Mouse (Mus musculus) c-Kit-positive CD71-negative TER-119-negative erythroid progenitor cells, embryonic 14.5 days (primary cell): ENCODE measurements around the gene Adcy4.

Experiments used
- DNase-seq: peaks from one replicate; pipeline ENCODE4 v3.0.0-alpha.2; 2013; ENCODE audit warnings: low read depth

Adcy4 gene

GRCm38 (mm10) chr14:55783958-55784235, at the start of gene Adcy4:
TSS of gene Adcy4 (minus strand) at chr14:55784095.
- DNase-seq, result no peak

GRCm38 (mm10) chr14:55833126-55833525, 49.2 kb upstream of the Adcy4 start:
- DNase-seq, result no peak

- no peak for DNase-seq
These were observed 46.4 kb upstream of the Adcy4 start for GRCm38 (mm10) chr14:55830331-55830730.

GRCm38 (mm10) chr14:55829854-55830253, 46.0 kb upstream of the Adcy4 start:
- DNase-seq, result no peak

- no peak for DNase-seq
These were observed 44.9 kb upstream of the Adcy4 start for GRCm38 (mm10) chr14:55828716-55829263.

- no peak for DNase-seq
These were observed 42.9 kb upstream of the Adcy4 start for GRCm38 (mm10) chr14:55826551-55827340.

- no peak for DNase-seq
These were observed 42.2 kb upstream of the Adcy4 start for GRCm38 (mm10) chr14:55826142-55826541.

- DNase-seq, result no peak
These were observed 41.5 kb upstream of the Adcy4 start for GRCm38 (mm10) chr14:55825216-55826051.

GRCm38 (mm10) chr14:55824481-55825215, 40.8 kb upstream of the Adcy4 start:
- no peak for DNase-seq

GRCm38 (mm10) chr14:55824001-55824480, 40.1 kb upstream of the Adcy4 start:
- no peak for DNase-seq

- no peak for DNase-seq
These were observed 39.3 kb upstream of the Adcy4 start, which contains the start of gene Nfatc4 for GRCm38 (mm10) chr14:55822991-55823762. TSS of gene Nfatc4 (plus strand) at chr14:55823144.

GRCm38 (mm10) chr14:55822435-55822990, 38.6 kb upstream of the Adcy4 start:
- DNase-seq, result peak; percentile 66

GRCm38 (mm10) chr14:55820576-55820975, 36.7 kb upstream of the Adcy4 start:
- no peak for DNase-seq

GRCm38 (mm10) chr14:55819845-55820405, 36.0 kb upstream of the Adcy4 start:
- no peak for DNase-seq

GRCm38 (mm10) chr14:55815310-55815751, 31.4 kb upstream of the Adcy4 start:
- no peak for DNase-seq

- DNase-seq, result no peak
These were observed 31.0 kb upstream of the Adcy4 start for GRCm38 (mm10) chr14:55814885-55815284.

- peak; percentile 43 for DNase-seq
These were observed 11.7 kb upstream of the Adcy4 start for GRCm38 (mm10) chr14:55795380-55796163.

- no peak for DNase-seq
These were observed 10.1 kb upstream of the Adcy4 start for GRCm38 (mm10) chr14:55793946-55794345.

- no peak for DNase-seq
These were observed 9.6 kb upstream of the Adcy4 start for GRCm38 (mm10) chr14:55793461-55793860.
